Mouse (Mus musculus): Measurements from ENCODE around the gene Rbm39. TPM values are rescaled to one million over a fixed set of nuclear protein-coding genes. Genes with fewer than 3 reads are reported as not detected.
"Not testable (repeated sequence)": the region's sequence is repeated elsewhere in the genome, so short reads cannot be mapped to it uniquely, and the experiment has no call there.

Rbm39 gene
- polyA plus RNA-seq, 1 experiment from 2014 or later = 423 TPM

DNA sequence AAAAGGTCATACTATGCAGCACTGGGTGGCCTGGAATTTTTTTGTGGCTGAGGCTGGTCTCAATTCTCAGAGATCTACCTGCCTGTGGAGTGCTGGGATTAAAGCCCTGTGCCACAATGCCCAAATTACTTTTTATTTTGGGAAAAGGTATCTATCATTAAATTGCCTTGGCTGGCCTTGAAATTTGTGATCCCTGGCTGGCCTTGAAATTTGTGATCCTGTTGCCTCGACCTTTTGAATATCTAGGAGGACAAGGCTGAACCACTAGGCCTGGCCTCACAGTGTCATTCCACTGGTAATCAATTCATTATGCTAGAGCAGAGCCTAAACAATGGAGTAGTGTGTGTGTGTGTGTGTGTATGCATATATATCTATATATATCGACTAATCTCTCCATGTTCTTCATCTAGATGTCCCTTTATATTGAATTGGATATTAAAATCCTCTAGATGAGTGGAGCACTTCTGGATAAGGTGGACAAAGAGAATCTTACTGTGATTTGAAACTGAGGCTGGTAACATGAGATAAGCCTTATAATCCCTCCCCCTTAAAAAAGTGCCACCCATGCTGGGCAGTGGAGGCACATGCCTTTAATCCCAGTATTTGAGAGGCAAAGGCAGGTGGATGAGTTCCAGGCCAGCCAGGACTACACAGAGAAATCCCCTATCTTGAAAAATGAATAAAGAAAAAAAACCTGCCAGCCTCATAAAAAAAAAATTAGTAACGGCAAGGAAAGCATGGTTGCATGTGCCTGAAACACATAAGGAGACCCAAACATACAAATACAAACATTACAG, 13.2 kb upstream of the Rbm39 start:
- 75% methylated on average over 3 of the region's 3 CpGs for WGBS
- Histone ChIP-seq H3K4me1 (ENCODE audit: control insufficient read depth in 2 of 2, insufficient read depth in 2 of 2, low read length in 2 of 2) (peaks cover 4 to 12% of the 10 kb centered on the region in 2 experiments; a peak in 3 of 4 replicates), H3K36me3 (ENCODE audit: control insufficient read depth, insufficient read depth, low read length) (no peaks in the 10 kb centered on the region), H3K27me3 (ENCODE audit: control insufficient read depth, insufficient read depth, low read length) (no peaks in the 10 kb centered on the region), H3K9ac (ENCODE audit: low read length) (no peak overlapping the region), H3K4me2 (ENCODE audit: low read length) (no peak overlapping the region), H3K4me3 (ENCODE audit: control insufficient read depth in 1 of 2, insufficient read depth in 1 of 2, low read depth in 1 of 2, low read length in 2 of 2) (no peak overlapping the region), H3K27ac (replicated peaks in 1 of 2; ENCODE audit: control insufficient read depth in 1 of 2, insufficient read depth in 1 of 2, low read depth in 2 of 2, low read length in 2 of 2) (no peak overlapping the region), H3K9me3 (ENCODE audit: control insufficient read depth, low read length) (no peaks in the 10 kb centered on the region)
- ATAC-seq (ENCODE audit: insufficient number of reproducible peaks, insufficient read depth, low FRiP score, low read depth) = no peak

DNA sequence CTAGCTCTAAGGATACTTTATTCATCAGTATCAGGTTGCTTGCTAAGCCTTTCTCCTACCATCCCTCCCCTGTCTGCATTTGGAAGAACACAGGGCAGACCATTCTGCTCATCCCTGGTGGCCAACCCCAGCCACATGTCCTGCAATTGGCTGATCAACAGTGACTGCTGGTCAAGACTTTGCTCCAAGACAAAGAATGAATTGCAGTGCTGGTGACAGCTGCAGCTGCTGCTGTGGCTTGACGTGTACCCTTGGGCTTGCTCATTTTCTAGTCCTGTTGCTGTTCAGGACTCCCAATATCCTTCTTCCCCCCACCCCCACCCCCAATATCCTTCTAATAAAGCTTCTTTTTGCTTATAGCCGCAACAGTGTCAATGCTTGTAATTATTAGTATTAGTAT, 12.0 kb upstream of the Rbm39 start:
- Histone ChIP-seq H3K27me3 (ENCODE audit: control insufficient read depth, insufficient read depth, low read length) (no peaks in the 10 kb centered on the region), H3K4me2 (ENCODE audit: low read length) (no peak overlapping the region), H3K9ac (ENCODE audit: low read length) (no peak overlapping the region), H3K36me3 (ENCODE audit: control insufficient read depth, insufficient read depth, low read length) (no peaks in the 10 kb centered on the region), H3K4me3 (ENCODE audit: control insufficient read depth in 1 of 2, insufficient read depth in 1 of 2, low read depth in 1 of 2, low read length in 2 of 2) (no peak overlapping the region), H3K9me3 (ENCODE audit: control insufficient read depth, low read length) (no peaks in the 10 kb centered on the region), H3K4me1 (ENCODE audit: control insufficient read depth in 2 of 2, insufficient read depth in 2 of 2, low read length in 2 of 2) (peaks cover 3 to 4% of the 10 kb centered on the region in 2 experiments; a peak in 2 of 4 replicates), H3K27ac (replicated peaks in 1 of 2; ENCODE audit: control insufficient read depth in 1 of 2, insufficient read depth in 1 of 2, low read depth in 2 of 2, low read length in 2 of 2) (no peak overlapping the region)
- no peak for ATAC-seq (ENCODE audit: insufficient number of reproducible peaks, insufficient read depth, low FRiP score, low read depth)
- 69% methylated on average over 2 of the region's 2 CpGs for WGBS

DNA sequence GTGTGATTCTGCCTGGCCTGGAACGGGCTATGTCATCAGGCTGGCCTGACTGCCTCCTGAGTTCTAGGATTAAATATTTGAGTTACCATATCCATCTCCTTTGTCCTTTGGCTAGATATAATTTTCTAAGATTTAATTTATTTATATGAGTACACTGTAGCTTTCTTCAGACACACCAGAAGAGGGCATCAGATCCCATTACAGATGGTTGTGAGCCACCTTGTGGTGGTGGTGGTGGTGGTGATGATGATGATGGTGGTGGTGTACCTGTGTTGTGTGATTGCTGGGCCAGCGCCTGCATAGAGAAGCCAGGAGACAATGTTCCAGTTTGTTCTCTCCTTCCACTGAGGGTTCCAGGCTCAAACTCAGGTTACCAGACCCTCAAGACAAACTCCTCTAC, 11.5 kb upstream of the Rbm39 start:
- no peak for ATAC-seq (ENCODE audit: insufficient number of reproducible peaks, insufficient read depth, low FRiP score, low read depth)
- WGBS = 96% methylated on average over 2 of the region's 2 CpGs
- H3K27me3 ChIP-seq (ENCODE audit: control insufficient read depth, insufficient read depth, low read length) = no peaks in the 10 kb centered on the region
- H3K4me2 ChIP-seq (ENCODE audit: low read length) = no peak overlapping the region
- H3K9me3 ChIP-seq (ENCODE audit: control insufficient read depth, low read length) = no peaks in the 10 kb centered on the region
- H3K36me3 ChIP-seq (ENCODE audit: control insufficient read depth, insufficient read depth, low read length) = no peaks in the 10 kb centered on the region
- H3K4me3 ChIP-seq (ENCODE audit: control insufficient read depth in 1 of 2, insufficient read depth in 1 of 2, low read depth in 1 of 2, low read length in 2 of 2) = no peak overlapping the region
- H3K4me1 ChIP-seq (ENCODE audit: control insufficient read depth in 2 of 2, insufficient read depth in 2 of 2, low read length in 2 of 2) = peaks cover 3 to 4% of the 10 kb centered on the region in 2 experiments; a peak in 2 of 4 replicates
- H3K9ac ChIP-seq (ENCODE audit: low read length) = no peak overlapping the region
- H3K27ac ChIP-seq (replicated peaks in 1 of 2; ENCODE audit: control insufficient read depth in 1 of 2, insufficient read depth in 1 of 2, low read depth in 2 of 2, low read length in 2 of 2) = no peak overlapping the region

DNA sequence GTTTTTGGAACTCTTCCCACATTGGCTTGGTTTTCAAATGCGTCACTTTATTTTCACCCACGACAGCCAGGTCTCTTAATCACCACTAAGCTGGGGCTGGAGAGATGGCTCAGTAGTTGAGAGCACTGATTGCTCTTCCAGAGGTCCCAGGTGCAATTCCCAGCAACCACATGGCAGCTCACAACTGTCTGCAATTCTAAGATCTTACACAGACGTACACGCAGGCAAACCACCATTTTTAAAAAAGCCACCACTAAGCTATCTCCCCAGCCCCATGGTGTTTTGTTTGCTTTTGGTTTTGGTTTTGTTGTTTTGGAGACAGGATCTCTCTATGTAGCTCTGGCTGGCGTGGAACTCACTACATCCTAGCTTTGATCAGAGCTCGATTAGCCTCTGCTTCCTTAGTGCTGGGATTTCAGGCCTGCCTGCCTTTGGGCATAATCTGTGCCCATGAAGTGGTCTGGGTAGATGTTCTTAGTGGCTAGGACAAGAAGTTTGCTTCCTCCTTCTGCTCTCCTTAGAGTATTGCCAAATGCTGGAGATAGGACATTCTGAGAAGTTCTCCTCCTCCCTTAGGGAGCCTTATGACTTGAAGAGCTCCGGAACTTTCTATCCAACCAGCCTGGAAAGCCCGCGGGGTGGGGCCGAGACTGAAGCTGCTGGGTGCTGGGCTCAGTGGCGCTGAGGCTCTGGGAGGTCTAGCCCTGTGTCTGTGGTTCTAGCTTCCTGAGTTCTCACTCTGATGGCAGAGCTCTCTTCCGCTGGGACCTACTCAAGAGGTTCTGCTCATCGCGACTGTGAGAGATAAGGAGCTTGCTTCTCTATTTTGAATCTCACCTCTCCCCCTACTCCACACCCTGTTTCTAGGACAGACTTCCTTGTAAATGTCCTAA, 10.2 kb upstream of the Rbm39 start:
- H3K36me3 ChIP-seq (ENCODE audit: control insufficient read depth, insufficient read depth, low read length) = no peaks in the 10 kb centered on the region
- no peak overlapping the region for H3K4me3 ChIP-seq (ENCODE audit: control insufficient read depth in 1 of 2, insufficient read depth in 1 of 2, low read depth in 1 of 2, low read length in 2 of 2)
- no peak overlapping the region for H3K9ac ChIP-seq (ENCODE audit: low read length)
- no peaks in the 10 kb centered on the region for H3K27me3 ChIP-seq (ENCODE audit: control insufficient read depth, insufficient read depth, low read length)
- no peaks in the 10 kb centered on the region for H3K4me1 ChIP-seq (ENCODE audit: control insufficient read depth in 2 of 2, insufficient read depth in 2 of 2, low read length in 2 of 2)
- H3K4me2 ChIP-seq (ENCODE audit: low read length) = no peak overlapping the region
- ATAC-seq (ENCODE audit: insufficient number of reproducible peaks, insufficient read depth, low FRiP score, low read depth) = 0 out of 2 replicates have a peak, but pooled peaks have one; percentile 28
- no peak overlapping the region for H3K27ac ChIP-seq (replicated peaks in 1 of 2; ENCODE audit: control insufficient read depth in 1 of 2, insufficient read depth in 1 of 2, low read depth in 2 of 2, low read length in 2 of 2)
- WGBS = 65% methylated on average over 14 of the region's 14 CpGs
- no peaks in the 10 kb centered on the region for H3K9me3 ChIP-seq (ENCODE audit: control insufficient read depth, low read length)

DNA sequence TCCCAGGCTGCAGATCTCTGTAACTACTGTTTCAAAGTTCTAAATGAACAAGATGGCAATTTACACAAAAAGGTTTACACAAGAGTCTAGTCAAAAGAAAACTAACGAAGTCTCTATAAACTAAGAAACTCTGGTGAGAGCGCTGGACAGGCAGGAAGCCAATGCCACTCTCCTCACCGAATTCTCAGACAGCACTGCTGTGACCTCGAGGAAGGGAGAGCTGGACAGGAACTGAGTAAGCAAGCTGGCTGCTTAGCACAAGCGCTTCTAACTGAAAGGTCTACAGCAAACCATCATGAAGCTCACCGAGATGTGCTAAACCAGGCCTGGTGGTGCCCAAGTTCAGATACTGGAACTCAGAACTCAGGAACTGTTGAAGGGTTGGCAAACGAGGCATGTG, 9.2 kb upstream of the Rbm39 start:
- not testable (repeated sequence) for H3K27ac ChIP-seq (replicated peaks in 1 of 2; ENCODE audit: control insufficient read depth in 1 of 2, insufficient read depth in 1 of 2, low read depth in 2 of 2, low read length in 2 of 2); H3K36me3 ChIP-seq (ENCODE audit: control insufficient read depth, insufficient read depth, low read length); H3K9ac ChIP-seq (ENCODE audit: low read length); ATAC-seq (ENCODE audit: insufficient number of reproducible peaks, insufficient read depth, low FRiP score, low read depth); H3K27me3 ChIP-seq (ENCODE audit: control insufficient read depth, insufficient read depth, low read length); H3K9me3 ChIP-seq (ENCODE audit: control insufficient read depth, low read length); H3K4me3 ChIP-seq (ENCODE audit: control insufficient read depth in 1 of 2, insufficient read depth in 1 of 2, low read depth in 1 of 2, low read length in 2 of 2); H3K4me1 ChIP-seq (ENCODE audit: control insufficient read depth in 2 of 2, insufficient read depth in 2 of 2, low read length in 2 of 2); H3K4me2 ChIP-seq (ENCODE audit: low read length)
- 65% methylated on average over 7 of the region's 7 CpGs for WGBS

DNA sequence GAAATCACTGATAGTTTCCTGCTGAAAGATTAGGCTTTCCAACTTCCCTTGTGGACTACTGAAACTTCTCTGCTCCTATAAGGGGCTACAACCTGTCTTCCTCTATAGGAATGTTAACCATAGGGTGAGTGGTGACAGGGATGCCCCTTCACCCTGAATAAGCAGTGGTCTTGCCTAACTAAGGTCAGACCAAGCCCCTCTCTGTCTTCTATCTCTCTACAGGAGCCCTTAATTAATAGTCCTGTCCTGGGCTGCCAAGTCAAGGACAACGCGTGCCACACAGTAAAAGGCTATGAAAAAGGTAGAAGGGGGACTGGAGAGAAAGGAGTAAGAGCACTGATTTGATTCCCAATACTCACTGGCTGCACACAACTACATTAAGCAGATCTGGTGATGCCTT, 1.6 kb upstream of the Rbm39 start:
- Histone ChIP-seq H3K27me3 (ENCODE audit: control insufficient read depth, insufficient read depth, low read length) (no peaks in the 10 kb centered on the region), H3K9me3 (ENCODE audit: control insufficient read depth, low read length) (no peaks in the 10 kb centered on the region), H3K4me1 (ENCODE audit: control insufficient read depth in 2 of 2, insufficient read depth in 2 of 2, low read length in 2 of 2) (peaks cover 2 to 25% of the 10 kb centered on the region in 2 experiments; a peak in 3 of 4 replicates), H3K36me3 (ENCODE audit: control insufficient read depth, insufficient read depth, low read length) (peaks cover 24% of the 10 kb centered on the region), H3K4me3 (ENCODE audit: control insufficient read depth in 1 of 2, insufficient read depth in 1 of 2, low read depth in 1 of 2, low read length in 2 of 2) (no peak overlapping the region), H3K27ac (replicated peaks in 1 of 2; ENCODE audit: control insufficient read depth in 1 of 2, insufficient read depth in 1 of 2, low read depth in 2 of 2, low read length in 2 of 2) (peak overlapping the region in 1 of 2 experiments; percentile 94; a peak in 2 of 4 replicates), H3K4me2 (ENCODE audit: low read length) (peak overlapping the region; percentile 70), H3K9ac (ENCODE audit: low read length) (peak overlapping the region; percentile 100; the same call in 1 of the 2 replicates)
- WGBS = 75% methylated on average over 2 of the region's 2 CpGs
- ATAC-seq (ENCODE audit: insufficient number of reproducible peaks, insufficient read depth, low FRiP score, low read depth) = no peak

DNA sequence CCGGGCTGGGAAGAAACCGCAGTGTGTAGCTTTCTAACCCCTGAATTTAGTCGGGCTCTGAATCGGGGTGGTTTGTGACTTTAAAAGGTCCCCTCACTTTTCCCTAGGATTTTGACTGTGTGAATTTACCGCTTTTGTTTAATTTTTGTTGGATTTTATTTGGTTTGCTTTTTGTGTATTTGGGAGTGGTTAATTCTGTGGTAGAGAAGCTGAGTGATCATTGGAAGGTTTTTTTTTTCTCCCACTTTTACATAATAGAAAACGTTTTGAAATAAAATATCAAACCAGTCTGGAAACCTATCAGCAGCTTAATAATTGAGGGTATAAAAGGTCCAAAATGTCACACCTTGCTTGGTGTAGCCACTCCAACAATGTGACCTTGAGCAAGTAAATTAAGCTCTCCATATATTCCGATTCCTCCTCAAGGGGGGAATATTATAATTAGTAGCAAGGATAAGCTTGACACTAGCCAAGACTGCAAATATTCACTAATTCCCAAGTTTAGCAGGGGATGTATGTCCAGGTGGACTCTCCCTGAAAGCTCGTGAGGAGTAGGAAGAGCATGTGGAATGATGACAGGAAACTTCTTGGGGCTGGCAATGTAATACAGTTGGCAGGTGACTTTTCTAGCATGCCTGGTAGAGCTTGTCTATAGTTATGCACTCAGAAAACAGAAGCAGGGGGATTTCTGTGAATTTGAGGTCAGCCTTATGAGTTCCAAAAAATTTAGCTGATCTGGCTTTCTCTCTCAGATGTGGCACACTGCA, 969 bp upstream of the Rbm39 start:
- Histone ChIP-seq H3K27me3 (ENCODE audit: control insufficient read depth, insufficient read depth, low read length) (no peaks in the 10 kb centered on the region), H3K4me2 (ENCODE audit: low read length) (peak overlapping the region; percentile 70), H3K4me1 (ENCODE audit: control insufficient read depth in 2 of 2, insufficient read depth in 2 of 2, low read length in 2 of 2) (peaks cover 2 to 26% of the 10 kb centered on the region in 2 experiments; a peak in 3 of 4 replicates), H3K4me3 (ENCODE audit: control insufficient read depth in 1 of 2, insufficient read depth in 1 of 2, low read depth in 1 of 2, low read length in 2 of 2) (peak overlapping the region; percentile 82 to 95), H3K27ac (replicated peaks in 1 of 2; ENCODE audit: control insufficient read depth in 1 of 2, insufficient read depth in 1 of 2, low read depth in 2 of 2, low read length in 2 of 2) (peak overlapping the region; percentile 94 to 97), H3K9ac (ENCODE audit: low read length) (peak overlapping the region; percentile 100), H3K9me3 (ENCODE audit: control insufficient read depth, low read length) (no peaks in the 10 kb centered on the region), H3K36me3 (ENCODE audit: control insufficient read depth, insufficient read depth, low read length) (peaks cover 29% of the 10 kb centered on the region)
- 10% methylated on average over 8 of the region's 8 CpGs for WGBS
- ATAC-seq (ENCODE audit: insufficient number of reproducible peaks, insufficient read depth, low FRiP score, low read depth) = no peak; the same call in 1 of the 2 replicates

Measured in heart, embryonic 14.5 days (tissue).